Mouse (Mus musculus): ENCODE measurements at regions not wholly inside any gene's neighbourhood (a gene's known extent, or its start where the extent isn't known, plus 50 kb on each side); places are given as distances from the start of the nearest gene placed in this dataset.

- dilution Hi-C loops (cut with MboI; ENCODE audit: extremely low pct_ligation_motif_present, extremely low pct_unique_long_range_greater_than_20kb, low sequenced_read_pairs): no loop called here
Observed at GRCm38 (mm10) chr13:69062692-69063233, 63.4 kb upstream of the Adcy2 start.

GRCm38 (mm10) chr13:69061436-69061835 lies 62.1 kb upstream of the Adcy2 start:
- Histone ChIP-seq H3K4me2 (ENCODE audit: insufficient read depth, low read depth, poor library complexity, severe bottlenecking) (no peak overlapping the region), H3K9me3 (replicated peaks; ENCODE audit: low read length) (peaks cover 68% of the 10 kb centered on the region), H3K27me3 (replicated peaks) (no peaks in the 10 kb centered on the region), H3K27ac (ENCODE audit: insufficient read depth, low read depth) (no peak overlapping the region), H3K79me2 (replicated peaks; ENCODE audit: control insufficient read depth, extremely low read depth, insufficient read depth, poor library complexity, severe bottlenecking) (no peaks in the 10 kb centered on the region), H3K9ac (ENCODE audit: insufficient read depth, low read depth) (no peak overlapping the region), H3K4me3 (replicated peaks in 1 of 3; ENCODE audit: low read depth in 2 of 3, low read length in 2 of 3, poor library complexity in 1 of 3) (no peak overlapping the region), H3K36me3 (replicated peaks in 1 of 2; ENCODE audit: control insufficient read depth in 1 of 2, insufficient read depth in 1 of 2, low read length in 1 of 2) (no peaks in the 10 kb centered on the region), H3K4me1 (ENCODE audit: control insufficient read depth in 1 of 2, insufficient read depth in 2 of 2) (no peaks in the 10 kb centered on the region)
- in situ Hi-C loops (cut with MboI; ENCODE audit: low pct_ligation_motif_present, low pct_unique_long_range_greater_than_20kb, low sequenced_read_pairs): no loop called here
- dilution Hi-C loops (cut with MboI; ENCODE audit: extremely low pct_ligation_motif_present, extremely low pct_unique_long_range_greater_than_20kb, low sequenced_read_pairs): no loop called here
- DNase-seq (ENCODE audit: extremely low read depth): no peak
- TF ChIP-seq ETS1 (conservative IDR thresholded peaks at IDR 0.05; ENCODE audit: low read depth, low read length) (no peak), HCFC1 (IDR thresholded peaks at IDR 0.05; ENCODE audit: low read depth, low read length) (no peak), ZKSCAN1 (IDR thresholded peaks at IDR 0.05; ENCODE audit: borderline replicate concordance, low read depth, low read length) (no peak), POLR2A (IDR thresholded peaks at IDR 0.05; ENCODE audit: low read depth, low read length) (no peak), CHD1 (IDR thresholded peaks at IDR 0.05; ENCODE audit: low read depth, low read length) (no peak), UBTF (IDR thresholded peaks at IDR 0.05; ENCODE audit: low read depth, low read length) (no peak), TBP (conservative IDR thresholded peaks at IDR 0.05; ENCODE audit: low read depth, low read length) (no peak), RCOR1 (conservative IDR thresholded peaks at IDR 0.05; ENCODE audit: low read depth, low read length) (no peak), MAFK (IDR thresholded peaks at IDR 0.05; ENCODE audit: insufficient replicate concordance, low read length) (no peak), GABPA (IDR thresholded peaks at IDR 0.05; ENCODE audit: insufficient replicate concordance, low read depth, low read length) (no peak), SMC3 (IDR thresholded peaks at IDR 0.05; ENCODE audit: low read depth, low read length) (no peak), NELFE (IDR thresholded peaks at IDR 0.05; ENCODE audit: low read depth, low read length) (no peak)

More at GRCm38 (mm10) chr13:69062692-69063233, 63.4 kb upstream of the Adcy2 start:
- Histone ChIP-seq H3K4me1 (ENCODE audit: control insufficient read depth in 1 of 2, insufficient read depth in 2 of 2) (no peaks in the 10 kb centered on the region), H3K79me2 (replicated peaks; ENCODE audit: control insufficient read depth, extremely low read depth, insufficient read depth, poor library complexity, severe bottlenecking) (no peaks in the 10 kb centered on the region), H3K4me3 (replicated peaks in 1 of 3; ENCODE audit: low read depth in 2 of 3, low read length in 2 of 3, poor library complexity in 1 of 3) (no peak overlapping the region), H3K36me3 (replicated peaks in 1 of 2; ENCODE audit: control insufficient read depth in 1 of 2, insufficient read depth in 1 of 2, low read length in 1 of 2) (no peaks in the 10 kb centered on the region), H3K9me3 (replicated peaks; ENCODE audit: low read length) (peaks cover 62% of the 10 kb centered on the region), H3K4me2 (ENCODE audit: insufficient read depth, low read depth, poor library complexity, severe bottlenecking) (no peak overlapping the region), H3K27ac (ENCODE audit: insufficient read depth, low read depth) (no peak overlapping the region), H3K27me3 (replicated peaks) (no peaks in the 10 kb centered on the region), H3K9ac (ENCODE audit: insufficient read depth, low read depth) (no peak overlapping the region)
- DNase-seq (ENCODE audit: extremely low read depth): no peak
- TF ChIP-seq ZMIZ1 (IDR thresholded peaks at IDR 0.05; ENCODE audit: low read depth, low read length) (no peak), MAX (IDR thresholded peaks at IDR 0.05; ENCODE audit: low read length) (no peak), POLR2AphosphoS2 (IDR thresholded peaks at IDR 0.05; ENCODE audit: low read depth, low read length) (no peak), CHD2 (IDR thresholded peaks at IDR 0.05; ENCODE audit: low read length) (no peak), ZKSCAN1 (IDR thresholded peaks at IDR 0.05; ENCODE audit: borderline replicate concordance, low read depth, low read length) (no peak), KAT2A (IDR thresholded peaks at IDR 0.05; ENCODE audit: insufficient replicate concordance, low read length) (no peak), MAFK (IDR thresholded peaks at IDR 0.05; ENCODE audit: insufficient replicate concordance, low read length) (no peak), POLR2A (IDR thresholded peaks at IDR 0.05; ENCODE audit: low read depth, low read length) (no peak), MEF2A (IDR thresholded peaks at IDR 0.05; ENCODE audit: borderline replicate concordance, low read depth, low read length) (no peak), PAX5 (IDR thresholded peaks at IDR 0.05; ENCODE audit: low read length) (no peak), IRF4 (IDR thresholded peaks at IDR 0.05; ENCODE audit: low read depth, low read length) (no peak), NELFE (IDR thresholded peaks at IDR 0.05; ENCODE audit: low read depth, low read length) (no peak), MXI1 (IDR thresholded peaks at IDR 0.05; ENCODE audit: low read depth, low read length) (no peak), RAD21 (IDR thresholded peaks at IDR 0.05; ENCODE audit: low read depth, low read length) (no peak), SMC3 (IDR thresholded peaks at IDR 0.05; ENCODE audit: low read depth, low read length) (no peak), EP300 (IDR thresholded peaks at IDR 0.05; ENCODE audit: low read length) (no peak), E2F4 (IDR thresholded peaks at IDR 0.05; ENCODE audit: insufficient replicate concordance, low read depth, low read length) (no peak), MAZ (IDR thresholded peaks at IDR 0.05; ENCODE audit: low read depth, low read length) (no peak)
- in situ Hi-C loops (cut with MboI; ENCODE audit: low pct_ligation_motif_present, low pct_unique_long_range_greater_than_20kb, low sequenced_read_pairs): no loop called here
